Comparison of ENCODE assay signal across 19 mouse cellular contexts in the genomic region with DNA sequence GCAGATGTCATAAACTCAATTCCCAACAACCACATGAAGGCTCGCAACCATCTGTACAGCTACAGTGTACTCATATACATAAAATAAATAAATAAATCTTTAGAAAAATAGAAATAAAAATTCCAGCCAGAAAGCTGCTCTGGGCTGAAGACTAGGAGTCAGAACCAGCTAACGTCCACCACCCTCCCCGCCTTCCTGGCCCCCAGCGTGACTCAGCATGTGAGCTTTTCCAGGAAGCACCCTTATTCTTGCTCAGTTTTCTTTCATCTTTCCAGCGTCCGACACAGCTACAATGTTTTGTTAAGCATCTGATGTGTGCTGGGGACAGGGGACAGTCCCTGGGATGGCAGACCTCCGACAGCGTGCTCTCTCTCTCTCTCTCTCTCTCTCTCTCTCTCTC. TPM values are rescaled to one million over a fixed set of nuclear protein-coding genes. Genes with fewer than 3 reads are reported as not detected.
"Had no signal": no experiment of that assay in that cellular context is flagged by ENCODE, and none has a peak within 500 bp of the region (broad histone marks: within the 10 kb centered on the region; RNA-seq: fewer than 3 reads in every experiment).

No protein-coding gene starts in this region.

- H3K4me1 ChIP-seq: midbrain, embryonic 12.5 days had no signal

- H3K27ac ChIP-seq: intestine, embryonic 15.5 days; left cerebral cortex, adult 2 months; liver, embryonic 14.5 days; macrophage; midbrain, embryonic 12.5 days; midbrain, embryonic 15.5 days; neural tube, embryonic 13.5 days; stomach, postnatal 0 days had no signal

- H3K4me2 ChIP-seq: intestine, embryonic 15.5 days; kidney, embryonic 15.5 days; lung, embryonic 14.5 days; midbrain, embryonic 12.5 days; midbrain, embryonic 15.5 days; neural tube, embryonic 13.5 days had no signal

- H3K9me3 ChIP-seq: intestine, embryonic 15.5 days; kidney, embryonic 15.5 days; midbrain, embryonic 12.5 days; midbrain, embryonic 15.5 days; neural tube, embryonic 13.5 days had no signal

- H3K27me3 ChIP-seq: intestine, embryonic 15.5 days; kidney, embryonic 15.5 days; midbrain, embryonic 12.5 days; midbrain, embryonic 15.5 days; neural tube, embryonic 13.5 days had no signal

- H3K4me3 ChIP-seq: intestine, embryonic 15.5 days; kidney, embryonic 15.5 days; left cerebral cortex, adult 2 months; midbrain, embryonic 12.5 days; midbrain, embryonic 15.5 days; neural tube, embryonic 13.5 days had no signal

- H3K36me3 ChIP-seq: intestine, embryonic 15.5 days; kidney, embryonic 15.5 days had no signal

- DNase-seq: kidney, adult 2 months; layer of hippocampus, postnatal 36 days; liver, postnatal 0 days; lung, embryonic 14.5 days; retina, postnatal 1 day; right cerebral cortex, postnatal 25 days; thymus, adult 2 months; thymus, postnatal 14 days; thymus, postnatal 4 days had no signal

- H3K9ac ChIP-seq: intestine, embryonic 15.5 days; kidney, embryonic 15.5 days; liver, embryonic 14.5 days; liver, postnatal 0 days; lung, embryonic 14.5 days; midbrain, embryonic 12.5 days; midbrain, embryonic 15.5 days; neural tube, embryonic 13.5 days had no signal

RNA-seq across cellular contexts. Expression of gene Spire2, which starts 12.6 kb away (rescaled TPM):
- total RNA-seq: megakaryocyte, adult 5-6 weeks had no signal
- polyA plus RNA-seq: macrophage had no signal
